Mouse (Mus musculus) embryonic stem cell, embryonic (primary cell): ENCODE results near the gene Hdgfl3.

Experiments used
- CTCF ChIA-PET, 4 experiments: fragments of 300-600 bp in 2 of 4; fragments of 350-600 bp in 2 of 4; sonication (Branson Sonifier 250); formaldehyde crosslinking; loops; one replicate each; lab custom pipeline; 2022; ENCODE audit warnings: inconsistent platforms in 2 of 4; lab: Charles Lee
- POLR2A ChIA-PET, 4 experiments: fragments of 300-600 bp in 2 of 4; fragments of 350-600 bp in 2 of 4; sonication (Branson Sonifier 250); formaldehyde crosslinking; loops; one replicate each; lab custom pipeline; 2022; ENCODE audit warnings: antibody characterized with exemption in 4 of 4, inconsistent platforms in 1 of 4; lab: Charles Lee

Gene Hdgfl3

GRCm38 (mm10) chr7:81865937-81866336 is 68.3 kb downstream of the Hdgfl3 start:
- CTCF ChIA-PET = interaction anchor here in 2 of 4 experiments (0.6 to 1.3 kb wide), 2 partner anchors 91 to 404 kb away, joined by 3 read pairs; no protein-coding TSS in a partner anchor
- POLR2A ChIA-PET = no interaction called here

- POLR2A ChIA-PET = interaction anchor here in 1 of 4 experiments (0.7 kb wide), 1 partner anchor 16 kb away, joined by 3 read pairs; no protein-coding TSS in a partner anchor
- CTCF ChIA-PET = interaction anchor here in 1 of 4 experiments (0.6 kb wide), 1 partner anchor 647 kb away, joined by 3 read pairs; no protein-coding TSS in a partner anchor
Observed at GRCm38 (mm10) chr7:81864552-81864951, 69.7 kb downstream of the Hdgfl3 start.

GRCm38 (mm10) chr7:81862587-81863583 is 71.4 kb downstream of the Hdgfl3 start:
- POLR2A ChIA-PET = interaction anchor here in 2 of 4 experiments (0.6 to 1.7 kb wide), 2 partner anchors 33 to 1620 kb away, joined by 3 to 4 read pairs; partner anchors contain the start of gene Btbd1 (in 1 of the 2)
- CTCF ChIA-PET = interaction anchor here in 1 of 4 experiments (0.6 kb wide), 1 partner anchor 29 kb away, joined by 3 read pairs; no protein-coding TSS in a partner anchor

- POLR2A ChIA-PET = interaction anchor here in 1 of 4 experiments (0.8 to 1.7 kb wide), 2 partner anchors 10 to 32 kb away, joined by 3 to 4 read pairs; partner anchors contain the start of gene Btbd1
- CTCF ChIA-PET = no interaction called here
Observed at GRCm38 (mm10) chr7:81861921-81862320, 72.4 kb downstream of the Hdgfl3 start.

- POLR2A ChIA-PET = interaction anchor here in 1 of 4 experiments (0.8 to 1.7 kb wide), 2 partner anchors 9 to 32 kb away, joined by 3 to 4 read pairs; partner anchors contain the start of gene Btbd1
- CTCF ChIA-PET = no interaction called here
Observed at GRCm38 (mm10) chr7:81861461-81861860, 72.8 kb downstream of the Hdgfl3 start.

GRCm38 (mm10) chr7:81860996-81861395 is 73.3 kb downstream of the Hdgfl3 start:
- ChIA-PET CTCF (no interaction called here), POLR2A (no interaction called here)

- CTCF ChIA-PET = interaction anchor here in 3 of 4 experiments (1.1 to 3.7 kb wide), 3 partner anchors 8 kb away, joined by 5 to 26 read pairs (median 6); no protein-coding TSS in a partner anchor
- POLR2A ChIA-PET = interaction anchor here in 1 of 4 experiments (0.9 kb wide), 1 partner anchor 97 kb away, joined by 3 read pairs; the partner anchor contains the start of gene Ramac
Observed at GRCm38 (mm10) chr7:81860071-81860470, 74.2 kb downstream of the Hdgfl3 start.

- POLR2A ChIA-PET = interaction anchor here in 3 of 4 experiments (0.5 to 2.3 kb wide), 8 partner anchors 8 to 97 kb away, joined by 3 to 13 read pairs (median 3); partner anchors contain the start of gene Ramac (in 2 of the 3)
- CTCF ChIA-PET = interaction anchor here (1.1 to 3.7 kb wide), 4 partner anchors 9 kb away, joined by 3 to 26 read pairs (median 6); no protein-coding TSS in a partner anchor
Observed at GRCm38 (mm10) chr7:81858968-81859721, 75.1 kb downstream of the Hdgfl3 start, which contains the start of gene Tm6sf1. Tm6sf1 (plus strand) TSS chr7:81859001.

GRCm38 (mm10) chr7:81858236-81858635 is 76.0 kb downstream of the Hdgfl3 start:
- POLR2A ChIA-PET = interaction anchor here in 3 of 4 experiments (0.5 to 2.3 kb wide), 6 partner anchors 9 to 95 kb away, joined by 3 to 13 read pairs (median 3); partner anchors contain the start of gene Ramac (in 1 of the 3)

GRCm38 (mm10) chr7:81856221-81856620 is 78.1 kb downstream of the Hdgfl3 start:
- ChIA-PET CTCF (interaction anchor here in 1 of 4 experiments (3.7 kb wide), 1 partner anchor 12 kb away, joined by 26 read pairs; no protein-coding TSS in a partner anchor), POLR2A (no interaction called here)

More at GRCm38 (mm10) chr7:81858236-81858635, 76.0 kb downstream of the Hdgfl3 start:
- CTCF ChIA-PET = interaction anchor here in 3 of 4 experiments (1.6 to 3.7 kb wide), 3 partner anchors 10 kb away, joined by 5 to 26 read pairs (median 8); no protein-coding TSS in a partner anchor

- ChIA-PET POLR2A (no interaction called here), CTCF (interaction anchor here in 1 of 4 experiments (0.8 kb wide), 1 partner anchor 12 kb away, joined by 3 read pairs; no protein-coding TSS in a partner anchor)
Observed at GRCm38 (mm10) chr7:81855694-81856093, 78.6 kb downstream of the Hdgfl3 start, which contains the start of gene Gm10160. Gm10160 (minus strand) TSS chr7:81855794.

GRCm38 (mm10) chr7:81854568-81855307 is 79.5 kb downstream of the Hdgfl3 start:
- POLR2A ChIA-PET = no interaction called here
- CTCF ChIA-PET = interaction anchor here in 1 of 4 experiments (0.8 kb wide), 1 partner anchor 13 kb away, joined by 3 read pairs; no protein-coding TSS in a partner anchor

GRCm38 (mm10) chr7:81851706-81852105 is 82.6 kb downstream of the Hdgfl3 start:
- ChIA-PET CTCF (no interaction called here), POLR2A (interaction anchor here in 1 of 4 experiments (1.2 kb wide), 1 partner anchor 10 kb away, joined by 3 read pairs; no protein-coding TSS in a partner anchor)

GRCm38 (mm10) chr7:81850171-81850570 is 84.1 kb downstream of the Hdgfl3 start:
- CTCF ChIA-PET = no interaction called here

GRCm38 (mm10) chr7:81849633-81850032 is 84.6 kb downstream of the Hdgfl3 start:
- ChIA-PET POLR2A (no interaction called here), CTCF (interaction anchor here in 1 of 4 experiments (0.6 kb wide), 1 partner anchor 799 kb away, joined by 3 read pairs; the partner anchor contains the start of genes Efl1 and Saxo2)

More at GRCm38 (mm10) chr7:81850171-81850570, 84.1 kb downstream of the Hdgfl3 start:
- POLR2A ChIA-PET = no interaction called here

- ChIA-PET POLR2A (no interaction called here), CTCF (interaction anchor here in 1 of 4 experiments (0.6 kb wide), 1 partner anchor 799 kb away, joined by 3 read pairs; the partner anchor contains the start of genes Efl1 and Saxo2)
Observed at GRCm38 (mm10) chr7:81849214-81849613, 85.1 kb downstream of the Hdgfl3 start.

GRCm38 (mm10) chr7:81847777-81848176 is 86.5 kb downstream of the Hdgfl3 start:
- ChIA-PET CTCF (no interaction called here), POLR2A (interaction anchor here in 1 of 4 experiments (0.9 kb wide), 1 partner anchor 19 kb away, joined by 3 read pairs; no protein-coding TSS in a partner anchor)
